Mouse (Mus musculus) brain, embryonic 14.5 days (tissue): Measurements from ENCODE around the gene Entpd2.

Source experiments
- CTCF ChIP-seq: fragments of 200-500 bp; IDR thresholded peaks from 2 replicates; pipeline ENCODE4 v1.5.1; 2012; ENCODE audit warnings: inconsistent platforms, mild to moderate bottlenecking, moderate library complexity, borderline replicate concordance; ENCODE audit not compliant: insufficient read depth, insufficient read length; ENCODE audit errors: extremely low read depth
- POLR2A ChIP-seq: fragments of 200-500 bp; IDR thresholded peaks from 2 replicates; pipeline ENCODE4 v1.6.1; 2012; ENCODE audit warnings: mild to moderate bottlenecking, inconsistent platforms, borderline replicate concordance; ENCODE audit not compliant: poor library complexity, insufficient read depth, insufficient read length, severe bottlenecking; ENCODE audit errors: extremely low read depth

DNA sequence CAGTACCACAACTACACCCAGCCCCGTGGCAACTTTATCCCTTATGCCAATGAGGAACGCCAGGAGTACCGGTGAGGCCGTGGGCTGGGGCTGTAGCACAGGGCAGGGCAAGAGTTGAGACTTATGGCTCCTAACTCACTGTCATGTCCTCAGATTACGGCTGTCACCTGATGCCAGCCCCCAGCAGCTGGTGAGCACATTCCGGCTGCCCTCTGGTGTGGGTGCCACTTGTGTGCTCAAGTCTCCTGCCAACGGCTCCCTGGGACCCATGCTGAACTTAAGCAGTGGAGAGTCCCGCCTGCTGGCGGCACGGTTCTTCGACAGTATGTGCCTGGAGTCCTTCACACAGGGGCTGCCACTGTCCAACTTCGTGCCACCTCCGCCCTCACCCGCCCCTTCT lies 47.0 kb downstream of the Entpd2 start:
- no peak for TF ChIP-seq CTCF
- no peak for TF ChIP-seq POLR2A
